Mouse (Mus musculus) lung, postnatal 0 days (tissue): ENCODE results near the gene Dennd6a. TPM values are rescaled to one million over a fixed set of nuclear protein-coding genes. Genes with fewer than 3 reads are reported as not detected.

Experiments used
- ATAC-seq: fragments of 200-750 bp; cut with Nextera tagmentation; 2 replicates; pipeline ENCODE4 v1.8.0; 2017; ENCODE audit warnings: moderate library complexity
- DNase-seq: peaks from one replicate; pipeline ENCODE4 v3.0.0-alpha.2; 2016; ENCODE audit warnings: low spot score
- H3K27ac ChIP-seq: fragments of 300-500 bp; sonication (generic); 2 replicates; pipeline ENCODE4 v1.5.1; 2014; ENCODE audit warnings: antibody characterized with exemption, mild to moderate bottlenecking, low read length, mixed read lengths
- H3K27me3 ChIP-seq: fragments of 300-500 bp; sonication (generic); replicated peaks from 2 replicates; pipeline ENCODE4 v1.6.1; 2014; ENCODE audit warnings: low read length, mixed read lengths; ENCODE audit not compliant: insufficient read depth
- H3K36me3 ChIP-seq: fragments of 300-500 bp; sonication (generic); 2 replicates; pipeline ENCODE4 v1.6.1; 2014; ENCODE audit warnings: low read length, mixed read lengths; ENCODE audit not compliant: insufficient read depth
- H3K4me1 ChIP-seq: fragments of 300-500 bp; sonication (generic); 2 replicates; pipeline ENCODE4 v1.6.1; 2014; ENCODE audit warnings: antibody characterized with exemption, low read depth, low read length, mixed read lengths; ENCODE audit not compliant: insufficient read depth
- H3K4me2 ChIP-seq: fragments of 300-500 bp; sonication (generic); replicated peaks from 2 replicates; pipeline ENCODE4 v1.6.1; 2014; ENCODE audit warnings: low read depth, mild to moderate bottlenecking, low read length, moderate library complexity, mixed read lengths
- H3K4me3 ChIP-seq: fragments of 300-500 bp; sonication (generic); 2 replicates; pipeline ENCODE4 v1.5.1; 2014; ENCODE audit warnings: low read depth, low read length
- H3K9ac ChIP-seq: fragments of 300-500 bp; sonication (generic); replicated peaks from 2 replicates; pipeline ENCODE4 v1.6.1; 2014; ENCODE audit warnings: low read depth, mild to moderate bottlenecking
- H3K9me3 ChIP-seq: fragments of 300-500 bp; sonication (generic); 2 replicates; pipeline ENCODE4 v1.6.1; 2016; ENCODE audit warnings: low read length, mixed read lengths
- CTCF ChIP-seq: IDR thresholded peaks from 2 replicates; pipeline ENCODE4 v1.5.1; 2016; ENCODE audit warnings: antibody characterized with exemption, mild to moderate bottlenecking
- EP300 ChIP-seq: IDR thresholded peaks from 2 replicates; pipeline ENCODE4 v1.6.1; 2016; ENCODE audit warnings: antibody characterized with exemption, mild to moderate bottlenecking, control low read depth
- WGBS: fragments of 180-500 bp; shearing (Covaris S2); extraction: QIAGEN DNeasy Blood & Tissue Kit; methylation state at CpG from one replicate; pipeline ENCODE4 v1.1.7; 2014; 5-methylcytosine and 5-hydroxymethylcytosine counted together
- polyA plus RNA-seq: library from polyadenylated mRNA; unstranded; fragments of >200 nt; fragmentation: Nextera tagmentation; extraction: Ambion mirVana; gene quantifications from 2 replicates; pipeline ENCODE4 v1.2.1, GENCODE M21; 2015

The Dennd6a gene
- polyA plus RNA-seq, 1 experiment from 2014 or later = 30.8 TPM

- H3K27ac ChIP-seq = no peak overlapping the region
- no peaks in the 10 kb centered on the region for H3K27me3 ChIP-seq
- no peak for TF ChIP-seq CTCF
- TF ChIP-seq EP300 = no peak
- no peak for ATAC-seq
- WGBS = 65% methylated on average over 2 of the region's 2 CpGs
- no peak overlapping the region for H3K4me2 ChIP-seq
- no peak overlapping the region for H3K9ac ChIP-seq
- H3K4me1 ChIP-seq = no peaks in the 10 kb centered on the region
- DNase-seq = no peak
- H3K9me3 ChIP-seq = no peaks in the 10 kb centered on the region
- no peak overlapping the region for H3K4me3 ChIP-seq
- no peaks in the 10 kb centered on the region for H3K36me3 ChIP-seq
Measured at GRCm38 (mm10) chr14:26647811-26648210, 74.2 kb downstream of the Dennd6a start.

GRCm38 (mm10) chr14:26651901-26652300 is 78.2 kb downstream of the Dennd6a start:
- no peak for DNase-seq
- Histone ChIP-seq H3K27ac (no peak overlapping the region), H3K4me1 (no peaks in the 10 kb centered on the region), H3K4me2 (no peak overlapping the region), H3K9ac (no peak overlapping the region), H3K4me3 (no peak overlapping the region), H3K9me3 (no peaks in the 10 kb centered on the region), H3K36me3 (peaks cover 5% of the 10 kb centered on the region), H3K27me3 (no peaks in the 10 kb centered on the region)
- ATAC-seq = no peak
- TF ChIP-seq EP300 (no peak), CTCF (peak; percentile 52)

GRCm38 (mm10) chr14:26658178-26658577 is 84.5 kb downstream of the Dennd6a start:
- TF ChIP-seq CTCF (no peak), EP300 (no peak)
- H3K9me3 ChIP-seq = no peaks in the 10 kb centered on the region
- no peaks in the 10 kb centered on the region for H3K4me1 ChIP-seq
- ATAC-seq (no peak), DNase-seq (no peak)
- H3K9ac ChIP-seq = no peak overlapping the region
- H3K4me2 ChIP-seq = no peak overlapping the region
- no peak overlapping the region for H3K4me3 ChIP-seq
- peaks cover 10% of the 10 kb centered on the region for H3K36me3 ChIP-seq
- H3K27me3 ChIP-seq = no peaks in the 10 kb centered on the region
- no peak overlapping the region for H3K27ac ChIP-seq

GRCm38 (mm10) chr14:26660233-26660632 is 86.6 kb downstream of the Dennd6a start:
- ATAC-seq (no peak), DNase-seq (no peak)
- Histone ChIP-seq H3K4me3 (no peak overlapping the region), H3K4me2 (no peak overlapping the region), H3K9ac (no peak overlapping the region), H3K27me3 (no peaks in the 10 kb centered on the region), H3K9me3 (no peaks in the 10 kb centered on the region), H3K4me1 (no peaks in the 10 kb centered on the region), H3K27ac (no peak overlapping the region), H3K36me3 (peaks cover 11% of the 10 kb centered on the region; the same call in 1 of the 2 replicates)
- TF ChIP-seq EP300 (no peak), CTCF (no peak)
- WGBS = 96% methylated on average over 1 of the region's 1 CpGs

GRCm38 (mm10) chr14:26662016-26662415 is 88.4 kb downstream of the Dennd6a start:
- 73% methylated on average over 3 of the region's 3 CpGs for WGBS
- ATAC-seq = no peak
- no peak for TF ChIP-seq CTCF
- TF ChIP-seq EP300 = no peak

GRCm38 (mm10) chr14:26662488-26662887 is 88.8 kb downstream of the Dennd6a start:
- Histone ChIP-seq H3K27ac (no peak overlapping the region), H3K27me3 (no peaks in the 10 kb centered on the region), H3K4me3 (no peak overlapping the region), H3K4me2 (no peak overlapping the region), H3K4me1 (no peaks in the 10 kb centered on the region), H3K9me3 (no peaks in the 10 kb centered on the region), H3K9ac (no peak overlapping the region), H3K36me3 (peaks cover 6% of the 10 kb centered on the region; the same call in 1 of the 2 replicates)
- 75% methylated on average over 2 of the region's 2 CpGs for WGBS
- no peak for DNase-seq
- ATAC-seq = no peak
- TF ChIP-seq CTCF = no peak
- TF ChIP-seq EP300 = no peak

More at GRCm38 (mm10) chr14:26662016-26662415, 88.4 kb downstream of the Dennd6a start:
- H3K9me3 ChIP-seq = no peaks in the 10 kb centered on the region
- H3K9ac ChIP-seq = no peak overlapping the region
- no peak for DNase-seq
- H3K4me1 ChIP-seq = no peaks in the 10 kb centered on the region
- no peaks in the 10 kb centered on the region for H3K27me3 ChIP-seq
- peaks cover 10% of the 10 kb centered on the region; the same call in 1 of the 2 replicates for H3K36me3 ChIP-seq
- no peak overlapping the region for H3K27ac ChIP-seq
- no peak overlapping the region for H3K4me3 ChIP-seq
- H3K4me2 ChIP-seq = no peak overlapping the region

- Histone ChIP-seq H3K9me3 (no peaks in the 10 kb centered on the region), H3K27ac (no peak overlapping the region), H3K27me3 (no peaks in the 10 kb centered on the region), H3K36me3 (peaks cover 6% of the 10 kb centered on the region; the same call in 1 of the 2 replicates), H3K4me3 (no peak overlapping the region), H3K9ac (no peak overlapping the region), H3K4me2 (no peak overlapping the region), H3K4me1 (no peaks in the 10 kb centered on the region; the same call in 1 of the 2 replicates)
- 85% methylated on average over 2 of the region's 2 CpGs for WGBS
- ATAC-seq (no peak), DNase-seq (no peak)
- no peak for TF ChIP-seq CTCF
- no peak for TF ChIP-seq EP300
Measured at GRCm38 (mm10) chr14:26663851-26664250, 90.2 kb downstream of the Dennd6a start.
